Mouse (Mus musculus) ES-E14 (cell line): ENCODE measurements around the gene Cdc42bpg.

Experiments used
- CHD2 ChIP-seq: IDR thresholded peaks from 2 replicates; pipeline ENCODE4 v1.6.1; 2014; ENCODE audit warnings: mild to moderate bottlenecking, low read depth, low read length, inconsistent platforms
- HCFC1 ChIP-seq: IDR thresholded peaks from 2 replicates; pipeline ENCODE4 v1.6.1; 2012; ENCODE audit warnings: low read length, inconsistent platforms, borderline replicate concordance; ENCODE audit not compliant: insufficient read depth
- MAFK ChIP-seq: IDR thresholded peaks from 2 replicates; pipeline ENCODE4 v1.6.1; 2014; ENCODE audit warnings: mild to moderate bottlenecking, low read depth, low read length, inconsistent platforms; ENCODE audit not compliant: insufficient read depth
- ZC3H11A ChIP-seq: IDR thresholded peaks from 2 replicates; pipeline ENCODE4 v1.6.1; 2012; ENCODE audit warnings: low read depth, mild to moderate bottlenecking, inconsistent platforms, low read length, borderline replicate concordance
- ZNF384 ChIP-seq: IDR thresholded peaks from 2 replicates; pipeline ENCODE4 v1.6.1; 2012; ENCODE audit warnings: low read depth, low read length, inconsistent platforms

- TF ChIP-seq CHD2 = no peak
- no peak for TF ChIP-seq MAFK
- TF ChIP-seq HCFC1 = no peak
- no peak for TF ChIP-seq ZNF384
- TF ChIP-seq ZC3H11A = no peak
These were observed 20.4 kb upstream of the Cdc42bpg start for GRCm38 (mm10) chr19:6285632-6286433.
